Mouse (Mus musculus) hindbrain, embryonic 14.5 days (tissue): Measurements from ENCODE around the gene Flywch1. TPM values are rescaled to one million over a fixed set of nuclear protein-coding genes. Genes with fewer than 3 reads are reported as not detected.

ENCODE experiments used
- ATAC-seq: fragments of 200-750 bp; cut with Nextera tagmentation; 2 replicates; pipeline ENCODE4 v1.8.0; 2017; ENCODE audit warnings: moderate number of reproducible peaks, mild to moderate bottlenecking, moderate TSS enrichment, moderate library complexity; ENCODE audit not compliant: low FRiP score
- DNase-seq: peaks from one replicate; pipeline ENCODE4 v3.0.0-alpha.2; 2015; ENCODE audit warnings: low spot score
- H3K27ac ChIP-seq: fragments of 300-500 bp; sonication (generic); 2 replicates; pipeline ENCODE4 v1.5.1; 2014; ENCODE audit warnings: mild to moderate bottlenecking, moderate library complexity
- H3K27me3 ChIP-seq: fragments of 300-500 bp; sonication (generic); 2 replicates; pipeline ENCODE4 v1.6.1; 2014; ENCODE audit warnings: mild to moderate bottlenecking, low read length, mixed read lengths; ENCODE audit not compliant: control insufficient read depth, insufficient read depth
- H3K36me3 ChIP-seq: fragments of 300-500 bp; sonication (generic); replicated peaks from 2 replicates; pipeline ENCODE4 v1.6.1; 2014; ENCODE audit not compliant: control insufficient read depth, insufficient read depth
- H3K4me1 ChIP-seq: fragments of 300-500 bp; sonication (generic); replicated peaks from 2 replicates; pipeline ENCODE4 v1.6.1; 2014; ENCODE audit warnings: antibody characterized with exemption, low read length, mixed read lengths; ENCODE audit not compliant: control insufficient read depth, insufficient read depth
- H3K4me2 ChIP-seq: fragments of 300-500 bp; sonication (generic); replicated peaks from 2 replicates; pipeline ENCODE4 v1.6.1; 2014; ENCODE audit warnings: mild to moderate bottlenecking, moderate library complexity
- H3K4me3 ChIP-seq: fragments of 300-500 bp; sonication (generic); replicated peaks from 2 replicates; pipeline ENCODE4 v1.5.1; 2014; ENCODE audit warnings: mild to moderate bottlenecking, low read length
- H3K9ac ChIP-seq: fragments of 300-500 bp; sonication (generic); 2 replicates; pipeline ENCODE4 v1.6.1; 2014
- H3K9me3 ChIP-seq: fragments of 300-500 bp; sonication (generic); 2 replicates; pipeline ENCODE4 v1.6.1; 2016; ENCODE audit warnings: low read length; ENCODE audit not compliant: control insufficient read depth
- WGBS: fragments of 180-500 bp; shearing (Covaris S2); extraction: QIAGEN DNeasy Blood & Tissue Kit; methylation state at CpG from one replicate; pipeline ENCODE4 v1.1.7; 2014; 5-methylcytosine and 5-hydroxymethylcytosine counted together
- polyA plus RNA-seq: library from polyadenylated mRNA; unstranded; fragments of >200 nt; fragmentation: Nextera tagmentation; extraction: Ambion mirVana; gene quantifications from 2 replicates; pipeline ENCODE4 v1.2.1, GENCODE M21; 2014

The Flywch1 gene
- polyA plus RNA-seq, 1 experiment from 2014 or later, result 183 TPM

DNA sequence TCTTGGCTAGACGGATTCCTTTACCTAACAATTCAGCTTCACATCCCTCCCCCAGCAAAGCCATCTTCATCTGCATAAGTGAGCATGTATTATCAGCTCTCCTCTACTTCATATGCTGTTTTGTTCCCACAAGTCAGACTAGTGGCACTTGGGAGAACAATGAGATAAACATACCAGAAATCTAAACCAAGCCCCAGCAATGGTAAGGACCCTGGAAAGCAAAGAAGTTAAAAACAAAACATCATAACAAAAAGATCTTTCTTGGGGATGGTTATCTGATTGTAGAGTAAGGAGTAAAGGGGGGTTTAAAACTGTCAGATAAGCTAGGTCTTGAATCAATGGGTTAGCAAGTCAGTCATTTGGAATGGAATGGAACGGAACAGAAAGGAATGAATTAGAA is 909 bp downstream of the Flywch1 start:
- WGBS, result 6% methylated on average over 2 of the region's 2 CpGs
- DNase-seq, result peak; percentile 45

GRCm38 (mm10) chr17:23762976-23763375 is 8.4 kb downstream of the Flywch1 start:
- DNase-seq, result no peak

More for the DNA sequence above, 909 bp downstream of the Flywch1 start:
- ATAC-seq, result no peak
- Histone ChIP-seq H3K4me2 (peak overlapping the region; percentile 68), H3K9me3 (no peaks in the 10 kb centered on the region), H3K9ac (peak overlapping the region; percentile 85), H3K36me3 (peaks cover 11% of the 10 kb centered on the region; the same call in 1 of the 2 replicates), H3K27me3 (no peaks in the 10 kb centered on the region), H3K27ac (peak overlapping the region; percentile 82), H3K4me3 (peak overlapping the region; percentile 68), H3K4me1 (peaks cover 17% of the 10 kb centered on the region)

DNA sequence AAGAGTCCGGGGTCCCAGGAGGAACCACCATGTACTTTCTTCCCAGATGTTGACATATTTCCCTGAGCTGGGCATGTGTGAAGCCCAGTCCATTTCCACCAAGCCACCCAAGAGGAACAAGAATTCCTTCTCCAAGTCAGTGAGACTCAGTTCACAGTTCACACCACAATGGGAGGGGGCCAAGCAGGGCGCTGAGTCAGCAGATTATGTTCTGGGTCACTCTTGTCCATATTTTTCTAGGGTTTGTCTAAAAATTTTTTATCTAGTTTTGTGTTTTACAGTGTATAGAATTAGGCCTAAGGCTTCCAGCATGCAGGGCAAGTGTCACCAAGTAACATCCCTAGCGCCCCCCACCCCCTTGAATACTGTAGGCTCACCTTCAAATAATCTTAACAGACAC is 10.2 kb downstream of the Flywch1 start:
- Histone ChIP-seq H3K4me3 (no peak overlapping the region), H3K36me3 (peaks cover 82% of the 10 kb centered on the region), H3K27ac (no peak overlapping the region), H3K4me2 (no peak overlapping the region), H3K4me1 (no peaks in the 10 kb centered on the region), H3K9ac (no peak overlapping the region), H3K9me3 (no peaks in the 10 kb centered on the region), H3K27me3 (no peaks in the 10 kb centered on the region)
- 97% methylated on average over 3 of the region's 3 CpGs for WGBS
- no peak for DNase-seq
- ATAC-seq, result no peak

More at GRCm38 (mm10) chr17:23762976-23763375, 8.4 kb downstream of the Flywch1 start:
- WGBS, result 79% methylated on average over 11 of the region's 11 CpGs
- H3K4me1 ChIP-seq, result no peaks in the 10 kb centered on the region
- peaks cover 66% of the 10 kb centered on the region for H3K36me3 ChIP-seq
- H3K4me3 ChIP-seq, result no peak overlapping the region
- 0 out of 2 replicates have a peak, but pooled peaks have one; percentile 7 for ATAC-seq
- no peaks in the 10 kb centered on the region for H3K9me3 ChIP-seq
- no peak overlapping the region for H3K4me2 ChIP-seq
- H3K9ac ChIP-seq, result no peak overlapping the region
- H3K27ac ChIP-seq, result no peak overlapping the region
- no peaks in the 10 kb centered on the region for H3K27me3 ChIP-seq

GRCm38 (mm10) chr17:23760231-23760630 is 11.2 kb downstream of the Flywch1 start:
- Histone ChIP-seq H3K9ac (no peak overlapping the region), H3K4me3 (no peak overlapping the region), H3K4me2 (no peak overlapping the region), H3K27me3 (no peaks in the 10 kb centered on the region), H3K27ac (no peak overlapping the region), H3K4me1 (no peaks in the 10 kb centered on the region), H3K36me3 (peaks cover 91% of the 10 kb centered on the region), H3K9me3 (no peaks in the 10 kb centered on the region)
- DNase-seq, result no peak
- no peak for ATAC-seq
- 92% methylated on average over 9 of the region's 9 CpGs for WGBS

GRCm38 (mm10) chr17:23758801-23759200 is 12.6 kb downstream of the Flywch1 start:
- no peak for DNase-seq
- WGBS, result 62% methylated on average over 8 of the region's 8 CpGs
- ATAC-seq, result no peak

DNA sequence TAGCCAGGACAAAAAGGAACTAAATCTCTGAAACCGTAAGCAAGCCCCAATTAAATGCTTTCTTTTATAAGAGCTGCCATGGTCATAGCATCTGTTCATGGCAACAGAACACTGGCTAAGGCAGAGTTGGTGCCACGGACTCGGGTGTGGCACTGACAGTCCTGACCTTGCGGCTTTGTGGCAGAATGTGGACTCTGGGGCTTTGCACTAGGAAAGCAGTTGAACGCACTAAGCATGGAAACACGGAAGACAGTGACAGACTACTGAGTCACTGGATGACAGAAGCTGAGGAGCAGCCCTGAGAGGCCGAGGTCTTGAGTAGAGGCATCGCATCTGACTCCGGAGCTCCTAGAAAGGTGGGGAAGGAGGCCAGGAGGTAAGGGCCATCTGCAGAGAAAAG is 13.8 kb downstream of the Flywch1 start:
- WGBS, result 95% methylated on average over 9 of the region's 9 CpGs
- ATAC-seq (no peak), DNase-seq (no peak)
- H3K36me3 ChIP-seq, result peaks cover 100% of the 10 kb centered on the region
- H3K27ac ChIP-seq, result no peak overlapping the region
- H3K9ac ChIP-seq, result no peak overlapping the region
- no peaks in the 10 kb centered on the region for H3K9me3 ChIP-seq
- H3K4me1 ChIP-seq, result no peaks in the 10 kb centered on the region
- no peak overlapping the region for H3K4me2 ChIP-seq
- H3K4me3 ChIP-seq, result no peak overlapping the region
- H3K27me3 ChIP-seq, result no peaks in the 10 kb centered on the region

More at GRCm38 (mm10) chr17:23758801-23759200, 12.6 kb downstream of the Flywch1 start:
- Histone ChIP-seq H3K27ac (no peak overlapping the region), H3K4me1 (no peaks in the 10 kb centered on the region), H3K9me3 (no peaks in the 10 kb centered on the region), H3K36me3 (peaks cover 97% of the 10 kb centered on the region), H3K27me3 (no peaks in the 10 kb centered on the region), H3K4me2 (no peak overlapping the region), H3K4me3 (no peak overlapping the region), H3K9ac (no peak overlapping the region)

- Histone ChIP-seq H3K4me3 (no peak overlapping the region), H3K9ac (no peak overlapping the region), H3K4me2 (no peak overlapping the region), H3K27ac (no peak overlapping the region), H3K9me3 (no peaks in the 10 kb centered on the region), H3K4me1 (no peaks in the 10 kb centered on the region), H3K27me3 (no peaks in the 10 kb centered on the region), H3K36me3 (peaks cover 96% of the 10 kb centered on the region)
- ATAC-seq (no peak), DNase-seq (no peak)
- 84% methylated on average over 13 of the region's 13 CpGs for WGBS
These were observed 15.7 kb downstream of the Flywch1 start for GRCm38 (mm10) chr17:23755689-23756088.

DNA sequence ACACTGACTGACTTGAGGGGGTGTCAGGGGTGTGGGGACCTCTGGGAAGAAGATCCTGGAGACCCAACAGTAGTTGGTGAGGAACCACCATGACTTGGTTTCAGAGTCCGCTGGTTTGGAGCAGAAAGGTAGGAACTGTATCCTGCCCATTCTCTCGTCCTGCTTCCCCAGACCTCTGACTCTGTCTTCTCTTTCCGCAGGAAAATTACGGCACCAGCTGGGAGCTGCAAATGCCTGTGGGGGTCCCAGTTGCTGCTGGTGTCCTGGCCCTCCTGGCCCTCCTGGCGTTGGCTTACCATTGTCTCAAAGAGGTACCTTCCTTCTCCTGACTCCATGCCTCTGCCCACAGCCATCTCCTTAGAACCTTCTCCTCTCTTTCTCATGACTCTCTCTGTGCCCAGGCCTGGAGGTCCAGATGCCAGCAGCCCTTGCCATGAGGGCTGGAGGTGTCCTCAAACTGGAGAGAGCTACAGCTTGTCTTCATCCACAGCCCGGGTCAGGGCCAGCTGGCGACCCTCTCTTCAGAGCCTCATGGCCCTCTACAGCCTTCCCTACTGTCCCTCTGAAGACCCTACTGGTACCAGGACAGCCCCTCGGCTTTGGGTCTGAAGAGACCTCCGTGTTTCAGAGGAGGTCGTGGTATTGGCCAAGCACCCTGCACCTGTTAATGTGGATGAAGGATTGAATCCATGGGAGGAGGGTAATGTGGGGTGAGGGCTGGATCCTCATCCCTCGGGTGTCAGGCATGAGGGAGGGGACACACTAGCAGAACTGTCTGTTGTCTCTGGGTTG is 21.8 kb downstream of the Flywch1 start:
- Histone ChIP-seq H3K4me1 (peaks cover 19% of the 10 kb centered on the region), H3K9ac (no peak overlapping the region), H3K36me3 (peaks cover 35% of the 10 kb centered on the region), H3K4me2 (no peak overlapping the region), H3K4me3 (no peak overlapping the region), H3K27me3 (peaks cover 33% of the 10 kb centered on the region), H3K27ac (no peak overlapping the region), H3K9me3 (no peaks in the 10 kb centered on the region)
- no peak for ATAC-seq
- WGBS, result 82% methylated on average over 11 of the region's 11 CpGs
- no peak for DNase-seq

DNA sequence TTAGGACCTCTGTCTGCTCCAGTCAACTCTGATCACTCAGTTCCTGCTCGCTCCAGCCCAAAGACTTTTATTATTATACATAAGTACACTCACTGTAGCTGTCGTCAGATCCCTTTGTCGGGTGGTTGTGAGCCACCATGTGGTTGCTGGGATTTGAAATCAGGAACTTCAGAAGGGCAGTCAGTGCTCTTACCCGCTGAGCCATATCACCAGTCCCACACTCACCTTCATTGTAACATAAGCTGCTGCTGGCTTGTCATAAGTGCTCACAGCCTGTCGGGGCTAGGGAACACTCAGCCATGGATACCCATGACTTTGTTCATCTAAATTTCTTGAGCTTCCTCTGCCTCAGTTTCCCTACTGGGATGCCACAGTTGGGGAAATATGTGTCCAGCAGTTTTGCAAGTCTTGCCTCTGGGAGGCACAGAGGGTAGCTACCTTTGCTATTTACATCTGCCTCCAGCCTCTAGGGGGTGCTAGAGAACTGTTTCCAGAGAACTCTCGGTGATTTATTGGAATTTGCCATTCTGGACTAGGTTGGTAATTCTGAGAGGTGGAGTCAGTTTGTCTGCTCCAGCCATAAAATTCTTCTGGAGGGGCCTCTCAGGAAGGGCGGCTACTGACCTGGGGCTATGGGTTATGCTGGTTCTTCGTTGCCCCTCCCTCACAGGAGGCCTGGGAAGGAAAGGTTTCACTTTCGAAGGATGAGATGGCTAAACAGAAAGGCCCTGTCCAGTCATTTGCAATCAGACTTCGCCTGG is 22.6 kb downstream of the Flywch1 start:
- no peak overlapping the region for H3K27ac ChIP-seq
- no peak overlapping the region for H3K4me2 ChIP-seq
- H3K27me3 ChIP-seq, result peaks cover 41% of the 10 kb centered on the region
- no peak overlapping the region for H3K4me3 ChIP-seq
- H3K9me3 ChIP-seq, result no peaks in the 10 kb centered on the region
- WGBS, result 42% methylated on average over 10 of the region's 10 CpGs
- no peak overlapping the region for H3K9ac ChIP-seq
- ATAC-seq (no peak), DNase-seq (peak; percentile 73)
- peaks cover 20% of the 10 kb centered on the region for H3K4me1 ChIP-seq
- peaks cover 27% of the 10 kb centered on the region for H3K36me3 ChIP-seq
